Mouse (Mus musculus) CH12.LX (cell line): ENCODE measurements around the gene Atp2b2. TPM values are rescaled to one million over a fixed set of nuclear protein-coding genes. Genes with fewer than 3 reads are reported as not detected.

Source experiments
- DNase-seq: peaks from one replicate; pipeline ENCODE4 v3.0.0-alpha.2; 2013; ENCODE audit errors: extremely low read depth
- H3K27ac ChIP-seq: 2 replicates; pipeline ENCODE4 v1.5.1; 2012; ENCODE audit warnings: low read depth, mild to moderate bottlenecking, control low read depth, moderate library complexity; ENCODE audit not compliant: insufficient read depth
- H3K27me3 ChIP-seq: replicated peaks from 2 replicates; pipeline ENCODE3; 2012; ENCODE audit warnings: inconsistent platforms
- H3K36me3 ChIP-seq, 2 experiments: replicated peaks in 1 of 2; 2 replicates each; pipeline versions ENCODE3 to v1.6.1; 2012; ENCODE audit warnings: inconsistent platforms in 1 of 2, low read length in 1 of 2, mild to moderate bottlenecking in 1 of 2, mixed read lengths in 1 of 2, moderate library complexity in 1 of 2; ENCODE audit not compliant: control insufficient read depth in 1 of 2, insufficient read depth in 1 of 2
- H3K4me1 ChIP-seq, 2 experiments: 2 replicates each; pipeline ENCODE4 v1.6.1; 2012; ENCODE audit warnings: inconsistent platforms in 1 of 2, moderate library complexity in 1 of 2; ENCODE audit not compliant: insufficient read depth in 2 of 2, control insufficient read depth in 1 of 2
- H3K4me2 ChIP-seq: 2 replicates; pipeline ENCODE4 v1.6.1; 2012; ENCODE audit warnings: low read depth, mild to moderate bottlenecking, control low read depth; ENCODE audit not compliant: poor library complexity, insufficient read depth, severe bottlenecking
- H3K4me3 ChIP-seq, 3 experiments: fragments of 150-350 bp in 1 of 3; sonication (generic) in 1 of 3; replicated peaks in 1 of 3; 2 replicates each; pipeline versions ENCODE3 to v1.5.1; 2011 to 2012; ENCODE audit warnings: low read depth in 2 of 3, low read length in 2 of 3, mild to moderate bottlenecking in 2 of 3, moderate library complexity in 2 of 3, control low read depth in 1 of 3, improper control_type of control experiment in 1 of 3, inconsistent platforms in 1 of 3, mixed read lengths in 1 of 3; ENCODE audit not compliant: poor library complexity in 1 of 3
- H3K79me2 ChIP-seq: replicated peaks from 2 replicates; pipeline ENCODE4 v1.6.1; 2012; ENCODE audit warnings: mild to moderate bottlenecking, moderate library complexity; ENCODE audit not compliant: control insufficient read depth, poor library complexity, insufficient read depth, severe bottlenecking; ENCODE audit errors: extremely low read depth
- H3K9ac ChIP-seq: 2 replicates; pipeline ENCODE4 v1.6.1; 2012; ENCODE audit warnings: low read depth, mild to moderate bottlenecking, control low read depth, moderate library complexity; ENCODE audit not compliant: insufficient read depth
- H3K9me3 ChIP-seq: replicated peaks from 2 replicates; pipeline ENCODE3; 2012; ENCODE audit warnings: low read length, inconsistent platforms, mixed read lengths
- BHLHE40 ChIP-seq: IDR thresholded peaks from 2 replicates; pipeline ENCODE4 v1.6.1; 2011; ENCODE audit warnings: mild to moderate bottlenecking, low read depth, low read length, improper control_type of control experiment
- CHD1 ChIP-seq: IDR thresholded peaks from 2 replicates; pipeline ENCODE4 v1.6.1; 2012; ENCODE audit warnings: low read depth, low read length, improper control_type of control experiment, inconsistent platforms
- CTCF ChIP-seq, 2 experiments: IDR thresholded peaks in 1 of 2; conservative IDR thresholded peaks in 1 of 2; 2 replicates each; pipeline ENCODE4 v1.5.1; 2011 to 2012; ENCODE audit warnings: low read depth in 2 of 2, low read length in 2 of 2, improper control_type of control experiment in 1 of 2, inconsistent platforms in 1 of 2, mild to moderate bottlenecking in 1 of 2, moderate library complexity in 1 of 2
- ELF1 ChIP-seq: IDR thresholded peaks from 2 replicates; pipeline ENCODE4 v1.6.1; 2014; ENCODE audit warnings: low read depth, mild to moderate bottlenecking, inconsistent platforms, low read length, improper control_type of control experiment
- GABPA ChIP-seq: IDR thresholded peaks from 2 replicates; pipeline ENCODE4 v1.6.1; 2012; ENCODE audit warnings: low read depth, low read length, improper control_type of control experiment, inconsistent platforms; ENCODE audit not compliant: insufficient replicate concordance
- HCFC1 ChIP-seq: IDR thresholded peaks from 2 replicates; pipeline ENCODE4 v1.6.1; 2012; ENCODE audit warnings: low read depth, mild to moderate bottlenecking, inconsistent platforms, low read length, improper control_type of control experiment
- IRF4 ChIP-seq: IDR thresholded peaks from 2 replicates; pipeline ENCODE4 v1.6.1; 2014; ENCODE audit warnings: low read depth, mild to moderate bottlenecking, inconsistent platforms, low read length, improper control_type of control experiment
- JUN ChIP-seq: IDR thresholded peaks from 2 replicates; pipeline ENCODE4 v1.6.1; 2011; ENCODE audit warnings: low read depth, mild to moderate bottlenecking, low read length, improper control_type of control experiment, moderate library complexity; ENCODE audit not compliant: insufficient read depth
- MEF2A ChIP-seq: IDR thresholded peaks from 2 replicates; pipeline ENCODE4 v1.6.1; 2014; ENCODE audit warnings: low read depth, mild to moderate bottlenecking, inconsistent platforms, low read length, improper control_type of control experiment, borderline replicate concordance
- MYC ChIP-seq: IDR thresholded peaks from 2 replicates; pipeline ENCODE4 v1.6.1; 2011; ENCODE audit warnings: low read depth, mild to moderate bottlenecking, improper control_type of control experiment, low read length
- NELFE ChIP-seq: IDR thresholded peaks from 2 replicates; pipeline ENCODE4 v1.6.1; 2011; ENCODE audit warnings: low read depth, low read length, improper control_type of control experiment
- PAX5 ChIP-seq: IDR thresholded peaks from 2 replicates; pipeline ENCODE4 v1.6.1; 2012; ENCODE audit warnings: low read length, inconsistent platforms, mixed read lengths
- POLR2AphosphoS2 ChIP-seq: IDR thresholded peaks from 2 replicates; pipeline ENCODE4 v1.6.1; 2011; ENCODE audit warnings: low read depth, low read length, improper control_type of control experiment
- RAD21 ChIP-seq: IDR thresholded peaks from 2 replicates; pipeline ENCODE4 v1.6.1; 2011; ENCODE audit warnings: low read depth, mild to moderate bottlenecking, low read length, improper control_type of control experiment, moderate library complexity
- RCOR1 ChIP-seq: conservative IDR thresholded peaks from 2 replicates; pipeline ENCODE4 v1.6.1; 2012; ENCODE audit warnings: low read depth, mild to moderate bottlenecking, inconsistent platforms, low read length, improper control_type of control experiment
- SMC3 ChIP-seq: IDR thresholded peaks from 2 replicates; pipeline ENCODE4 v1.6.1; 2011; ENCODE audit warnings: low read depth, low read length, improper control_type of control experiment
- USF2 ChIP-seq: conservative IDR thresholded peaks from 2 replicates; pipeline ENCODE4 v1.6.1; 2011; ENCODE audit warnings: low read depth, low read length, improper control_type of control experiment
- ZKSCAN1 ChIP-seq: IDR thresholded peaks from 2 replicates; pipeline ENCODE4 v1.6.1; 2012; ENCODE audit warnings: low read depth, inconsistent platforms, low read length, improper control_type of control experiment, borderline replicate concordance
- ZNF384 ChIP-seq: IDR thresholded peaks from 2 replicates; pipeline ENCODE4 v1.6.1; 2012; ENCODE audit warnings: low read depth, low read length, improper control_type of control experiment, inconsistent platforms
- dilution Hi-C: fragments of 300-500 bp; cut with MboI; formaldehyde crosslinking; loops from 2 replicates; pipeline ENCODE4 v1.14.3; 2020; ENCODE audit warnings: low sequenced_read_pairs; ENCODE audit not compliant: extremely low pct_unique_long_range_greater_than_20kb, extremely low pct_ligation_motif_present
- in situ Hi-C: fragments of 300-500 bp; cut with MboI; formaldehyde crosslinking; loops from 3 replicates; pipeline ENCODE4 v1.14.3; 2019; ENCODE audit warnings: low sequenced_read_pairs, low pct_ligation_motif_present, low pct_unique_long_range_greater_than_20kb, mixed read lengths
- polyA plus RNA-seq: library from polyadenylated mRNA; unstranded; fragments of >175 nt; gene quantifications from 2 replicates; pipeline ENCODE4 v1.2.1, GENCODE M21; 2012; ENCODE audit warnings: low read depth; ENCODE audit not compliant: insufficient read length
- total RNA-seq, 2 experiments: library from RNA; depleted of rRNA; stranded (reverse); fragments of 300-350 nt in 1 of 2; fragments of >200 nt in 1 of 2; gene quantifications; 2 replicates each; pipeline ENCODE4 v1.2.3; 2012 to 2014

Atp2b2 gene
- total and polyA plus RNA-seq, 3 experiments = not detected

GRCm38 (mm10) chr6:113811462-113811861 is 231.0 kb downstream of the Atp2b2 start:
- H3K27ac ChIP-seq = no peak overlapping the region
- no peaks in the 10 kb centered on the region for H3K36me3 ChIP-seq
- no peaks in the 10 kb centered on the region for H3K4me1 ChIP-seq
- H3K27me3 ChIP-seq = peaks cover 94% of the 10 kb centered on the region
- no peaks in the 10 kb centered on the region for H3K9me3 ChIP-seq
- H3K4me3 ChIP-seq = no peak overlapping the region
- in situ Hi-C loops = no loop called here
- no peak for TF ChIP-seq HCFC1
- no peak for TF ChIP-seq PAX5
- TF ChIP-seq ZNF384 = no peak
- no peak for TF ChIP-seq RAD21
- TF ChIP-seq NELFE = no peak
- TF ChIP-seq BHLHE40 = no peak
- no peak for DNase-seq
- H3K4me2 ChIP-seq = no peak overlapping the region
- dilution Hi-C loops = no loop called here
- H3K79me2 ChIP-seq = no peaks in the 10 kb centered on the region
- no peak overlapping the region for H3K9ac ChIP-seq

- no peaks in the 10 kb centered on the region for H3K9me3 ChIP-seq
- H3K79me2 ChIP-seq = no peaks in the 10 kb centered on the region
These were observed 231.7 kb downstream of the Atp2b2 start for GRCm38 (mm10) chr6:113810667-113811066.

GRCm38 (mm10) chr6:113806241-113806640 is 236.2 kb downstream of the Atp2b2 start:
- Histone ChIP-seq H3K4me1 (peaks cover 0 to 6% of the 10 kb centered on the region in 2 experiments; a peak in 2 of 4 replicates), H3K9me3 (no peaks in the 10 kb centered on the region), H3K27me3 (peaks cover 75% of the 10 kb centered on the region), H3K9ac (no peak overlapping the region), H3K79me2 (no peaks in the 10 kb centered on the region), H3K27ac (no peak overlapping the region), H3K4me3 (no peak overlapping the region), H3K4me2 (no peak overlapping the region), H3K36me3 (no peaks in the 10 kb centered on the region)
- in situ Hi-C loops (no loop called here), dilution Hi-C loops (no loop called here)
- TF ChIP-seq RAD21 = no peak
- no peak for TF ChIP-seq CTCF (conservative IDR thresholded peaks at IDR 0.05 in 1 of 2, IDR thresholded peaks at IDR 0.05 in 1 of 2; ENCODE audit: low read depth in 2 of 2, low read length in 2 of 2)
- TF ChIP-seq MYC = no peak
- no peak for TF ChIP-seq IRF4
- no peak for TF ChIP-seq SMC3
- no peak for TF ChIP-seq CHD1
- no peak for TF ChIP-seq BHLHE40
- DNase-seq = no peak

More at GRCm38 (mm10) chr6:113810667-113811066, 231.7 kb downstream of the Atp2b2 start:
- DNase-seq = no peak
- Histone ChIP-seq H3K4me3 (no peak overlapping the region), H3K27ac (no peak overlapping the region), H3K4me2 (no peak overlapping the region), H3K9ac (no peak overlapping the region), H3K4me1 (no peaks in the 10 kb centered on the region), H3K27me3 (peaks cover 92% of the 10 kb centered on the region), H3K36me3 (no peaks in the 10 kb centered on the region)
- TF ChIP-seq MEF2A (no peak), USF2 (no peak), IRF4 (no peak), ZNF384 (no peak), ELF1 (no peak), GABPA (no peak), RCOR1 (no peak), JUN (no peak), CTCF (conservative IDR thresholded peaks at IDR 0.05 in 1 of 2, IDR thresholded peaks at IDR 0.05 in 1 of 2; ENCODE audit: low read depth in 2 of 2, low read length in 2 of 2) (no peak), RAD21 (no peak), POLR2AphosphoS2 (no peak), HCFC1 (no peak), CHD1 (no peak), ZKSCAN1 (no peak)
- in situ Hi-C loops (no loop called here), dilution Hi-C loops (no loop called here)
